Mouse (Mus musculus): ENCODE results near the gene Ipo13. TPM values are rescaled to one million over a fixed set of nuclear protein-coding genes. Genes with fewer than 3 reads are reported as not detected.

Ipo13 gene
- polyA plus RNA-seq, 1 experiment from 2014 or later, result 46.0 TPM

- peaks cover 12% of the 10 kb centered on the region for H3K4me1 ChIP-seq
- ATAC-seq (ENCODE audit: insufficient number of reproducible peaks, insufficient read depth, low FRiP score, low TSS enrichment, low read depth), result peak; percentile 74; the same call in 1 of the 2 replicates
- no peaks in the 10 kb centered on the region for H3K9me3 ChIP-seq
- H3K9ac ChIP-seq, result peak within 1 kb of the TSS; percentile 72
- H3K27ac ChIP-seq, result no peak within 1 kb of the TSS
- H3K36me3 ChIP-seq, result peaks cover 36% of the 10 kb centered on the region
- peak within 1 kb of the TSS; percentile 76 for H3K4me3 ChIP-seq
- H3K4me2 ChIP-seq, result peak within 1 kb of the TSS; percentile 90
- under 1% methylated on average over 21 of the region's 21 CpGs for WGBS
- H3K27me3 ChIP-seq, result no peaks in the 10 kb centered on the region
Measured at GRCm38 (mm10) chr4:117891738-117892161, 23.0 kb downstream of the Ipo13 start, which contains the start of gene Dph2. Gene Dph2, minus strand, starts transcription at chr4:117892032.

DNA sequence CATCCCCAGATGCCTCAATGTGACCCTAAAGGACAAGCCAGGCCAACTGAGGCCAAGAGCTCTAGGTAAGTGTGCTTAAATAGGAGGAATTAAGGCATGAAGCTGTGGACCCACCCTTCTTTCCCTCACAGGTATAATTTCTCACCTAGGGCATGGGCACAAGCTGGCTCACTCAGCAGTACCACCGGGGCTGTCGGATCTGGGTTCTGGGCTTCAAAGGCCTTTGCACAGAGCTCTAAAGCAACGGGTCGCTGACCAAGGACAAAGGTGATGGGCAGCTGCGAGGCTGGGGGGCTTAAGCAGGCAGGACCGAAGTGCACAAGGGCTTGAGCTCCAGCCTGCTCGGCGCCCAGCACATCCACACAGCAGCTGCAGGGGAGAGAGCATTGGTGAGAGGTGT is 24.0 kb downstream of the Ipo13 start:
- no peaks in the 10 kb centered on the region for H3K9me3 ChIP-seq
- H3K4me1 ChIP-seq, result peaks cover 21% of the 10 kb centered on the region
- H3K27ac ChIP-seq, result no peak overlapping the region
- H3K36me3 ChIP-seq, result peaks cover 27% of the 10 kb centered on the region
- no peak overlapping the region for H3K9ac ChIP-seq
- ATAC-seq (ENCODE audit: insufficient number of reproducible peaks, insufficient read depth, low FRiP score, low TSS enrichment, low read depth), result no peak
- H3K27me3 ChIP-seq, result no peaks in the 10 kb centered on the region
- 89% methylated on average over 8 of the region's 8 CpGs for WGBS
- H3K4me2 ChIP-seq, result peak overlapping the region; percentile 90
- peak overlapping the region; percentile 76 for H3K4me3 ChIP-seq

- no peaks in the 10 kb centered on the region for H3K27me3 ChIP-seq
- ATAC-seq (ENCODE audit: insufficient number of reproducible peaks, insufficient read depth, low FRiP score, low TSS enrichment, low read depth), result no peak
- no peak overlapping the region for H3K4me3 ChIP-seq
- no peaks in the 10 kb centered on the region for H3K9me3 ChIP-seq
- H3K27ac ChIP-seq, result no peak overlapping the region
- H3K9ac ChIP-seq, result no peak overlapping the region
- H3K4me1 ChIP-seq, result peaks cover 21% of the 10 kb centered on the region
- H3K36me3 ChIP-seq, result peaks cover 27% of the 10 kb centered on the region
- WGBS, result 90% methylated on average over 14 of the region's 14 CpGs
- no peak overlapping the region for H3K4me2 ChIP-seq
Measured at GRCm38 (mm10) chr4:117890031-117890430, 24.8 kb downstream of the Ipo13 start.

- no peak for ATAC-seq (ENCODE audit: insufficient number of reproducible peaks, insufficient read depth, low FRiP score, low TSS enrichment, low read depth)
- 91% methylated on average over 15 of the region's 15 CpGs for WGBS
- H3K9ac ChIP-seq, result no peak overlapping the region
- H3K4me1 ChIP-seq, result peaks cover 22% of the 10 kb centered on the region
- no peak overlapping the region for H3K4me3 ChIP-seq
- H3K36me3 ChIP-seq, result peaks cover 27% of the 10 kb centered on the region
- H3K27me3 ChIP-seq, result no peaks in the 10 kb centered on the region
- no peak overlapping the region for H3K27ac ChIP-seq
- H3K4me2 ChIP-seq, result no peak overlapping the region
- no peaks in the 10 kb centered on the region for H3K9me3 ChIP-seq
Measured at GRCm38 (mm10) chr4:117889471-117889870, 25.3 kb downstream of the Ipo13 start.

GRCm38 (mm10) chr4:117887920-117888319 is 26.9 kb downstream of the Ipo13 start:
- Histone ChIP-seq H3K27me3 (no peaks in the 10 kb centered on the region), H3K27ac (no peak overlapping the region), H3K9me3 (no peaks in the 10 kb centered on the region), H3K9ac (0 out of 2 replicates have a peak overlapping the region, but pooled peaks have one; percentile 82), H3K4me3 (peak overlapping the region; percentile 75), H3K4me1 (peaks cover 32% of the 10 kb centered on the region), H3K36me3 (peaks cover 27% of the 10 kb centered on the region), H3K4me2 (peak overlapping the region; percentile 92)
- ATAC-seq (ENCODE audit: insufficient number of reproducible peaks, insufficient read depth, low FRiP score, low TSS enrichment, low read depth), result no peak
- WGBS, result 80% methylated on average over 2 of the region's 2 CpGs

GRCm38 (mm10) chr4:117887133-117887532 is 27.7 kb downstream of the Ipo13 start, which contains the start of gene Atp6v0b:
Gene Atp6v0b, minus strand, starts transcription at chr4:117887333.
- Histone ChIP-seq H3K27me3 (no peaks in the 10 kb centered on the region), H3K4me1 (peaks cover 36% of the 10 kb centered on the region), H3K9me3 (no peaks in the 10 kb centered on the region), H3K27ac (no peak within 1 kb of the TSS), H3K4me2 (peak within 1 kb of the TSS; percentile 92), H3K9ac (peak within 1 kb of the TSS; percentile 82), H3K4me3 (peak within 1 kb of the TSS; percentile 75), H3K36me3 (peaks cover 27% of the 10 kb centered on the region)
- peak; percentile 83 for ATAC-seq (ENCODE audit: insufficient number of reproducible peaks, insufficient read depth, low FRiP score, low TSS enrichment, low read depth)
- under 1% methylated on average over 37 of the region's 37 CpGs for WGBS

GRCm38 (mm10) chr4:117886644-117887043 is 28.2 kb downstream of the Ipo13 start:
- H3K27ac ChIP-seq, result no peak overlapping the region
- H3K9me3 ChIP-seq, result no peaks in the 10 kb centered on the region
- H3K9ac ChIP-seq, result peak overlapping the region; percentile 82
- peak overlapping the region; percentile 75 for H3K4me3 ChIP-seq
- peak overlapping the region; percentile 92 for H3K4me2 ChIP-seq
- WGBS, result 3% methylated on average over 21 of the region's 24 CpGs
- ATAC-seq (ENCODE audit: insufficient number of reproducible peaks, insufficient read depth, low FRiP score, low TSS enrichment, low read depth), result no peak
- H3K27me3 ChIP-seq, result no peaks in the 10 kb centered on the region
- peaks cover 27% of the 10 kb centered on the region for H3K36me3 ChIP-seq
- peaks cover 40% of the 10 kb centered on the region for H3K4me1 ChIP-seq

GRCm38 (mm10) chr4:117885994-117886393 is 28.8 kb downstream of the Ipo13 start:
- H3K9ac ChIP-seq, result peak overlapping the region; percentile 82
- WGBS, result 84% methylated on average over 9 of the region's 9 CpGs

GRCm38 (mm10) chr4:117885093-117885492 is 29.7 kb downstream of the Ipo13 start:
- WGBS, result 92% methylated on average over 10 of the region's 10 CpGs
- Histone ChIP-seq H3K4me2 (no peak overlapping the region), H3K9ac (no peak overlapping the region), H3K36me3 (peaks cover 39% of the 10 kb centered on the region), H3K27ac (no peak overlapping the region), H3K4me3 (no peak overlapping the region), H3K9me3 (no peaks in the 10 kb centered on the region), H3K27me3 (no peaks in the 10 kb centered on the region), H3K4me1 (peaks cover 36% of the 10 kb centered on the region)
- ATAC-seq (ENCODE audit: insufficient number of reproducible peaks, insufficient read depth, low FRiP score, low TSS enrichment, low read depth), result no peak

More at GRCm38 (mm10) chr4:117885994-117886393, 28.8 kb downstream of the Ipo13 start:
- ATAC-seq (ENCODE audit: insufficient number of reproducible peaks, insufficient read depth, low FRiP score, low TSS enrichment, low read depth), result no peak
- Histone ChIP-seq H3K36me3 (peaks cover 30% of the 10 kb centered on the region), H3K4me1 (peaks cover 39% of the 10 kb centered on the region), H3K27me3 (no peaks in the 10 kb centered on the region), H3K9me3 (no peaks in the 10 kb centered on the region), H3K4me2 (peak overlapping the region; percentile 92), H3K4me3 (peak overlapping the region; percentile 75), H3K27ac (no peak overlapping the region)

DNA sequence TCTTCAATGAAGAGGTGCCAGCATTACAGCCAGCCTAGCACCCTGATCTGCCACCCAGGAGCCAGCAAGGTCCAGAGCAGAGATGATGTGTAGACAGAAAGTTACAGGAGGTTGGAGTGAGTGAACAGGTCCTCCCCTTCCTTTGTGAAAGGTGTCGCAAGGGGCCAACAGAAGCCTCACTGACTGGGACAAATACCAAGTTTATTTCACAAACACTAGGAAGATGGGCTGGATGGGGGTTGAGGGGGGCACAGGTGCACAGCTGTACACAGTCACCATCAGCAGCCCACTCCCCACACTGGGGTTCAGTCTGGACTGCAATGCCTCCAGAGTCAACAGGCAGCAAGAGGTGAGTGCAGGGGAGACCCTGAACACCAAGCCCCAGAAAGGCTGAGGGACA is 30.7 kb downstream of the Ipo13 start:
- peak overlapping the region; percentile 88 for H3K9ac ChIP-seq
- peak overlapping the region; percentile 76 for H3K4me2 ChIP-seq
- ATAC-seq (ENCODE audit: insufficient number of reproducible peaks, insufficient read depth, low FRiP score, low TSS enrichment, low read depth), result no peak
- H3K9me3 ChIP-seq, result no peaks in the 10 kb centered on the region
- H3K27ac ChIP-seq, result no peak overlapping the region
- WGBS, result 100% methylated on average over 1 of the region's 1 CpGs
- no peaks in the 10 kb centered on the region for H3K27me3 ChIP-seq
- peak overlapping the region; percentile 81 for H3K4me3 ChIP-seq
- peaks cover 39% of the 10 kb centered on the region for H3K4me1 ChIP-seq
- peaks cover 41% of the 10 kb centered on the region for H3K36me3 ChIP-seq

GRCm38 (mm10) chr4:117882701-117883691 is 31.8 kb downstream of the Ipo13 start, which contains the start of gene B4galt2:
Gene B4galt2, minus strand, starts transcription at chr4:117883487.
- WGBS, result 2% methylated on average over 49 of the region's 103 CpGs
- peak within 1 kb of the TSS; percentile 88 for H3K9ac ChIP-seq
- H3K27me3 ChIP-seq, result no peaks in the 10 kb centered on the region
- peak within 1 kb of the TSS; percentile 76 for H3K4me2 ChIP-seq
- H3K36me3 ChIP-seq, result peaks cover 47% of the 10 kb centered on the region
- peak within 1 kb of the TSS; percentile 80 for H3K27ac ChIP-seq
- H3K4me3 ChIP-seq, result peak within 1 kb of the TSS; percentile 81
- no peaks in the 10 kb centered on the region for H3K9me3 ChIP-seq
- ATAC-seq (ENCODE audit: insufficient number of reproducible peaks, insufficient read depth, low FRiP score, low TSS enrichment, low read depth), result peak; percentile 63
- peaks cover 39% of the 10 kb centered on the region for H3K4me1 ChIP-seq

All from embryonic facial prominence, embryonic 13.5 days (tissue).